Mouse (Mus musculus): ENCODE data around the gene Herc1. TPM values are rescaled to one million over a fixed set of nuclear protein-coding genes. Genes with fewer than 3 reads are reported as not detected.

The Herc1 gene
- polyA plus RNA-seq, 1 experiment = 3.2 TPM

DNA sequence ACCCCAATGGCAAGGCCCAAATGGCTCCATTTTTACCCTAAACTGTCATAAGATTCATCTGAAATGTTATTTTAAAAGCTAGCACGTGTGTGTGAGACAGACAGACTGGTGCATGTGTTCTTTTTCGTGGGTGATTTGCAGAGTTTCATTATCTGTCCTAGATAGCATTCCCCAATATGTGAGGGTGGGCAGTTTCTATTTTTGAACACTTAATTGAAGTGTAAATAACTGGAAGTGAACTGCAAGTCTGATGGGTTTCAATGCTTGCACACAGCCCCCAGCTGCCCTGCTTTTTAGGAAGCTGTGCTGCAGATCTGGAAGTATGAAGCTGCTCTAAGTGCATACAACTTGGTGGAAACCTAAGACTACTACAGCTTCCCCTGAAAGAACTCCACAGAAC, 164.9 kb downstream of the Herc1 start:
- Histone ChIP-seq H3K36me3 (replicated peaks; ENCODE audit: low read length) (peaks cover 82% of the 10 kb centered on the region), H3K4me3 (replicated peaks) (no peak overlapping the region), H3K9me3 (no peaks in the 10 kb centered on the region), H3K4me1 (peaks cover 97% of the 10 kb centered on the region), H3K27me3 (replicated peaks) (no peaks in the 10 kb centered on the region)
- no peak for TF ChIP-seq GATA1 (IDR thresholded peaks at IDR 0.05; ENCODE audit: borderline replicate concordance, low read length)
- no peak for TF ChIP-seq FLI1 (IDR thresholded peaks at IDR 0.05; ENCODE audit: low read length)

DNA sequence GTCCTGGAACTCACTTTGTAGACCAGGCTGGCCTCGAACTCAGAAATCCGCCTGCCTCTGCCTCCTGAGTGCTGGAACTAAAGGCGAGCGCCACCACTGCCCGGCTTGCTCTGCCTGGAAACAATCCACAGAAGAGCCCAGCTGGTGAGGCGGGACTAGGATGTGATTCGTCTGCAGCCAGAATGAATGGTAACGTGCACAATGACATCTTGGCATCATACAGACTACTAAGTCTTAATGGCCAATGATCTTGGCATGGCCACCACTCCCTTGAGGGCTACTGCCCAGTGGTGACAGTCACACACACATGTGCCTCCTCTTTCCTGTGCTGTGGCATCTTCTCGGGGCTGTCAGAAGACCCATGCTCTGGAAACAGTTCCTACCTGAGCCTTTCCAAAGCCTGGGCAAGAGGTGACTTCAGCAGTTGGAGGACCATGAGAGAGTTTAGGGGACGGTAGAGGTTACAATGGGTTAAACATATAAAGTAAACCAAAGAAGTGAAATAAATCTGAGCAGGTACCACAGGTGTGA, 165.5 kb downstream of the Herc1 start:
- H3K9me3 ChIP-seq = no peaks in the 10 kb centered on the region
- H3K4me3 ChIP-seq (replicated peaks) = no peak overlapping the region
- peaks cover 82% of the 10 kb centered on the region for H3K36me3 ChIP-seq (replicated peaks; ENCODE audit: low read length)
- peaks cover 93% of the 10 kb centered on the region for H3K4me1 ChIP-seq
- H3K27me3 ChIP-seq (replicated peaks) = no peaks in the 10 kb centered on the region
- no peak for TF ChIP-seq FLI1 (IDR thresholded peaks at IDR 0.05; ENCODE audit: low read length)
- TF ChIP-seq GATA1 (IDR thresholded peaks at IDR 0.05; ENCODE audit: borderline replicate concordance, low read length) = no peak

DNA sequence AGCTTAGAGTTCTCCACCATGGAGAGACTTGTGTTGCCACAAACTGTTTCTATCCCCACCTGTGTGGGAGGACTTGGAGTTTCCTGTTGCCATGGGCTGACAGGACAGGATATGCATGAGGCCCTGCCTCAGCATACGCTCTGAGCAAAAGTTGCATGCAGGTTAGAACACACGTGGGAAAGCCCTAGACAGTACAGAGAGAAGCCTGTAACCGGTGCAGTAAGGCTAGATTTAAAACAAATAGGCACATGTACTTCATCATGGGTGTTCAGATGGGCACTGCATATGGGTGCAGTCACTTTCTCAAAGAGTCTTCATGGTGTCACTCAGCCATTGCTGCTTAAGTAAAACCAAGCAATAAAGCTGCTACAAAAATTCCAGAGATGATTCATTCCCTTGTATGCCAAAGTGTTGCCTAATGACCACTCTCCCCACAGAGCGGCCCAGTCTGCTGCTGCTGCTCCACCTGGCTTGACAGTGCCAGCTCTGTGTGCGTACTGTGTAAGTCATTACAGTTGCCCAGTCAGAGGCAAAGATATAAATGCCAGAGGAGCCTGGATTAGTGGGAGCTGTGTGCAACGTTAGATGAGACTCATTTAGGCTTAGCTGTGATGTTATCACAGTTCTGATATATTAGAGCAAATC, 166.2 kb downstream of the Herc1 start:
- H3K36me3 ChIP-seq (replicated peaks; ENCODE audit: low read length) = peaks cover 88% of the 10 kb centered on the region
- no peak for TF ChIP-seq FLI1 (IDR thresholded peaks at IDR 0.05; ENCODE audit: low read length)
- no peak for TF ChIP-seq GATA1 (IDR thresholded peaks at IDR 0.05; ENCODE audit: borderline replicate concordance, low read length)
- H3K4me1 ChIP-seq = peaks cover 86% of the 10 kb centered on the region
- no peak overlapping the region for H3K4me3 ChIP-seq (replicated peaks)
- H3K9me3 ChIP-seq = no peaks in the 10 kb centered on the region
- H3K27me3 ChIP-seq (replicated peaks) = no peaks in the 10 kb centered on the region

- Histone ChIP-seq H3K36me3 (replicated peaks; ENCODE audit: low read length) (peaks cover 97% of the 10 kb centered on the region), H3K27me3 (replicated peaks) (no peaks in the 10 kb centered on the region), H3K9me3 (no peaks in the 10 kb centered on the region), H3K4me3 (replicated peaks) (no peak overlapping the region), H3K4me1 (peaks cover 79% of the 10 kb centered on the region)
- TF ChIP-seq GATA1 (IDR thresholded peaks at IDR 0.05; ENCODE audit: borderline replicate concordance, low read length) (no peak), FLI1 (IDR thresholded peaks at IDR 0.05; ENCODE audit: low read length) (no peak)
Observed at GRCm38 (mm10) chr9:66517746-66518145, 167.5 kb downstream of the Herc1 start.

GRCm38 (mm10) chr9:66518251-66518650, 168.0 kb downstream of the Herc1 start:
- Histone ChIP-seq H3K27me3 (replicated peaks) (no peaks in the 10 kb centered on the region), H3K4me1 (peaks cover 76% of the 10 kb centered on the region), H3K4me3 (replicated peaks) (no peak overlapping the region), H3K9me3 (no peaks in the 10 kb centered on the region), H3K36me3 (replicated peaks; ENCODE audit: low read length) (peaks cover 97% of the 10 kb centered on the region)
- TF ChIP-seq FLI1 (IDR thresholded peaks at IDR 0.05; ENCODE audit: low read length) (no peak), GATA1 (IDR thresholded peaks at IDR 0.05; ENCODE audit: borderline replicate concordance, low read length) (no peak)

DNA sequence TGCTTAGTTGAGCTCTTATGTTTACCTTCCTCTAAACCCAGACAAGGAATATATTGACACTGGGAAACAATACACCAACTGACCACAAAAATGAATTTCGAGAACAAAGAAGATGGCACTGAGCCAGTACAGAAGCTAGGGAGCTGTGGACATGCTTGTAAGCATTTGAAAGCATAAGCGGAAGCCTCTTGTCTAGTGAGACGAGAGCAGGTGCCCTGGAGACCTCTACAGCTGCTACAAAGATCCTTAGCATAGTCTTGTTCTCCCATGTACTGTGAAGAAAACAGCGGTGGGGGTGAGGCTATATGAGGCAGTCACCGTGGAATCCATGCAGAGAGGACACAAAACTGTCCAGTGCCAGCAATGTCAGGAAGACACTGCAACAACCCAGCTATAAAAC, 168.7 kb downstream of the Herc1 start:
- Histone ChIP-seq H3K4me1 (peaks cover 76% of the 10 kb centered on the region), H3K27me3 (replicated peaks) (no peaks in the 10 kb centered on the region), H3K36me3 (replicated peaks; ENCODE audit: low read length) (peaks cover 97% of the 10 kb centered on the region), H3K9me3 (no peaks in the 10 kb centered on the region), H3K4me3 (replicated peaks) (no peak overlapping the region)
- TF ChIP-seq FLI1 (IDR thresholded peaks at IDR 0.05; ENCODE audit: low read length) (no peak), GATA1 (IDR thresholded peaks at IDR 0.05; ENCODE audit: borderline replicate concordance, low read length) (no peak)

GRCm38 (mm10) chr9:66520299-66520698, 170.0 kb downstream of the Herc1 start:
- Histone ChIP-seq H3K36me3 (replicated peaks; ENCODE audit: low read length) (peaks cover 96% of the 10 kb centered on the region), H3K9me3 (no peaks in the 10 kb centered on the region), H3K27me3 (replicated peaks) (no peaks in the 10 kb centered on the region), H3K4me1 (peaks cover 70% of the 10 kb centered on the region), H3K4me3 (replicated peaks) (no peak overlapping the region)
- TF ChIP-seq FLI1 (IDR thresholded peaks at IDR 0.05; ENCODE audit: low read length) (no peak), GATA1 (IDR thresholded peaks at IDR 0.05; ENCODE audit: borderline replicate concordance, low read length) (no peak)

DNA sequence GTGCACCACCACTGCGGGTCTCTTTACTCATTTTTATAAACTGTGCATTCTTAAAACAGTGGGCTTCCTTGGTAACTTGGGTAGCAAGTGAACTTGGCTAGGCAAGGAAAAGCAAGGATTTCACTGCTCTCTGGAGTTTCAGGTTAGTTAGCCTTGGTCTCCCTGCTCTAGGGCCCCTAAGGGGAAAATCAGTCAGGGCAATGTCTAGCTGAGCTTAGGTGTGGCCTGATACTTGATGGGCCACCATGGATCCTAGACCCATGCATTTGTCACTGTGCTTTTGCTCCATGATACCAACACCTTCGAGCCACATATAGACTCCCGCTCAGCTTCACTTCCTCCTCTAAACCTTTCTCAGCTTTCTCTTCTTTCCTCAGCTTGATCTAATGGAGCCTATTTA, 171.3 kb downstream of the Herc1 start:
- TF ChIP-seq FLI1 (IDR thresholded peaks at IDR 0.05; ENCODE audit: low read length) (no peak), GATA1 (IDR thresholded peaks at IDR 0.05; ENCODE audit: borderline replicate concordance, low read length) (no peak)
- no peak overlapping the region for H3K4me3 ChIP-seq (replicated peaks)
- peaks cover 97% of the 10 kb centered on the region for H3K36me3 ChIP-seq (replicated peaks; ENCODE audit: low read length)
- H3K4me1 ChIP-seq = peaks cover 67% of the 10 kb centered on the region
- H3K9me3 ChIP-seq = no peaks in the 10 kb centered on the region
- H3K27me3 ChIP-seq (replicated peaks) = no peaks in the 10 kb centered on the region

- peaks cover 98% of the 10 kb centered on the region for H3K36me3 ChIP-seq (replicated peaks; ENCODE audit: low read length)
Observed at GRCm38 (mm10) chr9:66542785-66543184, 192.5 kb downstream of the Herc1 start.

More at GRCm38 (mm10) chr9:66542785-66543184, 192.5 kb downstream of the Herc1 start:
- Histone ChIP-seq H3K4me1 (peaks cover 10% of the 10 kb centered on the region), H3K4me3 (replicated peaks) (no peak overlapping the region), H3K9me3 (no peaks in the 10 kb centered on the region), H3K27me3 (replicated peaks) (no peaks in the 10 kb centered on the region)
- no peak for TF ChIP-seq GATA1 (IDR thresholded peaks at IDR 0.05; ENCODE audit: borderline replicate concordance, low read length)
- TF ChIP-seq FLI1 (IDR thresholded peaks at IDR 0.05; ENCODE audit: low read length) = no peak

Other genes with a start within 250 kb of the Herc1 start
- gene Snx1, start 223.9 kb upstream of the Herc1 start, polyA plus RNA-seq (2012; ENCODE audit: insufficient read depth, low replicate concordance) = 89.5 and 105 TPM in 2 replicates
- gene Ciao2a, start 223.8 kb upstream of the Herc1 start, polyA plus RNA-seq (2012; ENCODE audit: insufficient read depth, low replicate concordance) = 8.6 and 26.5 TPM in 2 replicates
- gene Dapk2, start 192.2 kb upstream of the Herc1 start, polyA plus RNA-seq (2012; ENCODE audit: insufficient read depth, low replicate concordance) = 0.96 and 1.2 TPM in 2 replicates
- 0.62 and 2.3 TPM in 2 replicates for gene Fbxl22, start 164.1 kb downstream of the Herc1 start, polyA plus RNA-seq (2012; ENCODE audit: insufficient read depth, low replicate concordance)
- 6.3 and 7.2 TPM in 2 replicates for gene Usp3, start 242.7 kb downstream of the Herc1 start, polyA plus RNA-seq (2012; ENCODE audit: insufficient read depth, low replicate concordance)

Data from megakaryocyte, embryonic 14.5 days (primary cell).